Mouse (Mus musculus) CH12.LX (cell line): ENCODE results near the gene Snx8. TPM values are rescaled to one million over a fixed set of nuclear protein-coding genes. Genes with fewer than 3 reads are reported as not detected.

ENCODE experiments used
- DNase-seq: peaks from one replicate; pipeline ENCODE4 v3.0.0-alpha.2; 2013; ENCODE audit errors: extremely low read depth
- H3K27ac ChIP-seq: 2 replicates; pipeline ENCODE4 v1.5.1; 2012; ENCODE audit warnings: low read depth, mild to moderate bottlenecking, control low read depth, moderate library complexity; ENCODE audit not compliant: insufficient read depth
- H3K27me3 ChIP-seq: replicated peaks from 2 replicates; pipeline ENCODE3; 2012; ENCODE audit warnings: inconsistent platforms
- H3K36me3 ChIP-seq, 2 experiments: replicated peaks in 1 of 2; 2 replicates each; pipeline versions ENCODE3 to v1.6.1; 2012; ENCODE audit warnings: inconsistent platforms in 1 of 2, low read length in 1 of 2, mild to moderate bottlenecking in 1 of 2, mixed read lengths in 1 of 2, moderate library complexity in 1 of 2; ENCODE audit not compliant: control insufficient read depth in 1 of 2, insufficient read depth in 1 of 2
- H3K4me1 ChIP-seq, 2 experiments: 2 replicates each; pipeline ENCODE4 v1.6.1; 2012; ENCODE audit warnings: inconsistent platforms in 1 of 2, moderate library complexity in 1 of 2; ENCODE audit not compliant: insufficient read depth in 2 of 2, control insufficient read depth in 1 of 2
- H3K4me2 ChIP-seq: 2 replicates; pipeline ENCODE4 v1.6.1; 2012; ENCODE audit warnings: low read depth, mild to moderate bottlenecking, control low read depth; ENCODE audit not compliant: poor library complexity, insufficient read depth, severe bottlenecking
- H3K4me3 ChIP-seq, 3 experiments: fragments of 150-350 bp in 1 of 3; sonication (generic) in 1 of 3; replicated peaks in 1 of 3; 2 replicates each; pipeline versions ENCODE3 to v1.5.1; 2011 to 2012; ENCODE audit warnings: low read depth in 2 of 3, low read length in 2 of 3, mild to moderate bottlenecking in 2 of 3, moderate library complexity in 2 of 3, control low read depth in 1 of 3, improper control_type of control experiment in 1 of 3, inconsistent platforms in 1 of 3, mixed read lengths in 1 of 3; ENCODE audit not compliant: poor library complexity in 1 of 3
- H3K79me2 ChIP-seq: replicated peaks from 2 replicates; pipeline ENCODE4 v1.6.1; 2012; ENCODE audit warnings: mild to moderate bottlenecking, moderate library complexity; ENCODE audit not compliant: control insufficient read depth, poor library complexity, insufficient read depth, severe bottlenecking; ENCODE audit errors: extremely low read depth
- H3K9ac ChIP-seq: 2 replicates; pipeline ENCODE4 v1.6.1; 2012; ENCODE audit warnings: low read depth, mild to moderate bottlenecking, control low read depth, moderate library complexity; ENCODE audit not compliant: insufficient read depth
- H3K9me3 ChIP-seq: replicated peaks from 2 replicates; pipeline ENCODE3; 2012; ENCODE audit warnings: low read length, inconsistent platforms, mixed read lengths
- BHLHE40 ChIP-seq: IDR thresholded peaks from 2 replicates; pipeline ENCODE4 v1.6.1; 2011; ENCODE audit warnings: mild to moderate bottlenecking, low read depth, low read length, improper control_type of control experiment
- CTCF ChIP-seq, 2 experiments: IDR thresholded peaks in 1 of 2; conservative IDR thresholded peaks in 1 of 2; 2 replicates each; pipeline ENCODE4 v1.5.1; 2011 to 2012; ENCODE audit warnings: low read depth in 2 of 2, low read length in 2 of 2, improper control_type of control experiment in 1 of 2, inconsistent platforms in 1 of 2, mild to moderate bottlenecking in 1 of 2, moderate library complexity in 1 of 2
- E2F4 ChIP-seq: IDR thresholded peaks from 2 replicates; pipeline ENCODE4 v1.6.1; 2011; ENCODE audit warnings: low read depth, low read length, improper control_type of control experiment; ENCODE audit not compliant: insufficient replicate concordance
- ELF1 ChIP-seq: IDR thresholded peaks from 2 replicates; pipeline ENCODE4 v1.6.1; 2014; ENCODE audit warnings: low read depth, mild to moderate bottlenecking, inconsistent platforms, low read length, improper control_type of control experiment
- EP300 ChIP-seq: IDR thresholded peaks from 2 replicates; pipeline ENCODE4 v1.6.1; 2011; ENCODE audit warnings: low read length, improper control_type of control experiment
- ETS1 ChIP-seq: conservative IDR thresholded peaks from 2 replicates; pipeline ENCODE4 v1.6.1; 2012; ENCODE audit warnings: low read depth, mild to moderate bottlenecking, inconsistent platforms, low read length, improper control_type of control experiment, moderate library complexity
- GABPA ChIP-seq: IDR thresholded peaks from 2 replicates; pipeline ENCODE4 v1.6.1; 2012; ENCODE audit warnings: low read depth, low read length, improper control_type of control experiment, inconsistent platforms; ENCODE audit not compliant: insufficient replicate concordance
- IRF4 ChIP-seq: IDR thresholded peaks from 2 replicates; pipeline ENCODE4 v1.6.1; 2014; ENCODE audit warnings: low read depth, mild to moderate bottlenecking, inconsistent platforms, low read length, improper control_type of control experiment
- MAFK ChIP-seq: IDR thresholded peaks from 2 replicates; pipeline ENCODE4 v1.6.1; 2011; ENCODE audit warnings: low read length, improper control_type of control experiment; ENCODE audit not compliant: insufficient replicate concordance
- MAX ChIP-seq: IDR thresholded peaks from 2 replicates; pipeline ENCODE4 v1.6.1; 2011; ENCODE audit warnings: low read length, improper control_type of control experiment
- MAZ ChIP-seq: IDR thresholded peaks from 2 replicates; pipeline ENCODE4 v1.6.1; 2012; ENCODE audit warnings: low read depth, mild to moderate bottlenecking, inconsistent platforms, low read length, improper control_type of control experiment, moderate library complexity
- MEF2A ChIP-seq: IDR thresholded peaks from 2 replicates; pipeline ENCODE4 v1.6.1; 2014; ENCODE audit warnings: low read depth, mild to moderate bottlenecking, inconsistent platforms, low read length, improper control_type of control experiment, borderline replicate concordance
- MYC ChIP-seq: IDR thresholded peaks from 2 replicates; pipeline ENCODE4 v1.6.1; 2011; ENCODE audit warnings: low read depth, mild to moderate bottlenecking, improper control_type of control experiment, low read length
- NELFE ChIP-seq: IDR thresholded peaks from 2 replicates; pipeline ENCODE4 v1.6.1; 2011; ENCODE audit warnings: low read depth, low read length, improper control_type of control experiment
- POLR2AphosphoS2 ChIP-seq: IDR thresholded peaks from 2 replicates; pipeline ENCODE4 v1.6.1; 2011; ENCODE audit warnings: low read depth, low read length, improper control_type of control experiment
- RAD21 ChIP-seq: IDR thresholded peaks from 2 replicates; pipeline ENCODE4 v1.6.1; 2011; ENCODE audit warnings: low read depth, mild to moderate bottlenecking, low read length, improper control_type of control experiment, moderate library complexity
- RCOR1 ChIP-seq: conservative IDR thresholded peaks from 2 replicates; pipeline ENCODE4 v1.6.1; 2012; ENCODE audit warnings: low read depth, mild to moderate bottlenecking, inconsistent platforms, low read length, improper control_type of control experiment
- SMC3 ChIP-seq: IDR thresholded peaks from 2 replicates; pipeline ENCODE4 v1.6.1; 2011; ENCODE audit warnings: low read depth, low read length, improper control_type of control experiment
- TBP ChIP-seq: conservative IDR thresholded peaks from 2 replicates; pipeline ENCODE4 v1.6.1; 2011; ENCODE audit warnings: low read depth, low read length, improper control_type of control experiment
- TCF12 ChIP-seq: IDR thresholded peaks from 2 replicates; pipeline ENCODE4 v1.6.1; 2014; ENCODE audit warnings: low read depth, mild to moderate bottlenecking, inconsistent platforms, low read length, improper control_type of control experiment
- UBTF ChIP-seq: IDR thresholded peaks from 2 replicates; pipeline ENCODE4 v1.6.1; 2012; ENCODE audit warnings: low read depth, mild to moderate bottlenecking, inconsistent platforms, low read length, improper control_type of control experiment, moderate library complexity
- USF2 ChIP-seq: conservative IDR thresholded peaks from 2 replicates; pipeline ENCODE4 v1.6.1; 2011; ENCODE audit warnings: low read depth, low read length, improper control_type of control experiment
- ZC3H11A ChIP-seq: IDR thresholded peaks from 2 replicates; pipeline ENCODE4 v1.6.1; 2012; ENCODE audit warnings: low read depth, mild to moderate bottlenecking, inconsistent platforms, low read length, improper control_type of control experiment
- ZNF384 ChIP-seq: IDR thresholded peaks from 2 replicates; pipeline ENCODE4 v1.6.1; 2012; ENCODE audit warnings: low read depth, low read length, improper control_type of control experiment, inconsistent platforms
- dilution Hi-C: fragments of 300-500 bp; cut with MboI; formaldehyde crosslinking; loops from 2 replicates; pipeline ENCODE4 v1.14.3; 2020; ENCODE audit warnings: low sequenced_read_pairs; ENCODE audit not compliant: extremely low pct_unique_long_range_greater_than_20kb, extremely low pct_ligation_motif_present
- in situ Hi-C: fragments of 300-500 bp; cut with MboI; formaldehyde crosslinking; loops from 3 replicates; pipeline ENCODE4 v1.14.3; 2019; ENCODE audit warnings: low sequenced_read_pairs, low pct_ligation_motif_present, low pct_unique_long_range_greater_than_20kb, mixed read lengths
- polyA plus RNA-seq: library from polyadenylated mRNA; unstranded; fragments of >175 nt; gene quantifications from 2 replicates; pipeline ENCODE4 v1.2.1, GENCODE M21; 2012; ENCODE audit warnings: low read depth; ENCODE audit not compliant: insufficient read length
- total RNA-seq, 2 experiments: library from RNA; depleted of rRNA; stranded (reverse); fragments of 300-350 nt in 1 of 2; fragments of >200 nt in 1 of 2; gene quantifications; 2 replicates each; pipeline ENCODE4 v1.2.3; 2012 to 2014

Gene Snx8
- total and polyA plus RNA-seq, 3 experiments, result 20.8 to 42.4 (median 34.6) TPM

DNA sequence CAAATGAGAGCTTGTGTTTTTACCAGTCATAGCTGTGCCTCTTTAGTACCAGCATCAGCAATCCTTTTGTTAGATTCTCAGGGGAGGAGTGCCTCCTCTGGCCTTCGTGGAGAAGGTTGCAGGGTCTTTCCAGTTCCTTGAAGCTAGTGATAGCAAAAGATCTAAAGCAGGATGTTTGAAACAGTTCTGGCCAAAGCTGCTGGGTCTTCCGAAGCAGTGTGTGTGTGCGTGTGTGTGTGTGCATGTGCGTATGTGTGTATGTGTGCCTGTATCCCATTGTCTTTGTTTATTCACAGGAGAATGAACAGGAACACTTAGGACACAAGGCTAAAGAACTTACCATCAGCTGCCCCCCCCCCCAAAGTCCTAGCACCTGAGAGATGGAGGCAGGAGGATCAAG, 25.6 kb upstream of the Snx8 start:
- H3K4me3 ChIP-seq, result no peak overlapping the region
- no peak for DNase-seq
- H3K9me3 ChIP-seq, result no peaks in the 10 kb centered on the region
- dilution Hi-C loops (no loop called here), in situ Hi-C loops (loop anchor here (10.0 to 25.0 kb wide), 2 partner anchors 227 to 580 kb away; no protein-coding TSS in a partner anchor)
- H3K27ac ChIP-seq, result no peak overlapping the region
- no peak overlapping the region for H3K4me2 ChIP-seq
- H3K27me3 ChIP-seq, result no peaks in the 10 kb centered on the region
- peaks cover 0 to 16% of the 10 kb centered on the region in 2 experiments; a peak in 2 of 4 replicates for H3K4me1 ChIP-seq
- H3K36me3 ChIP-seq, result no peaks in the 10 kb centered on the region
- TF ChIP-seq USF2 (no peak), ZNF384 (no peak), SMC3 (no peak), ELF1 (no peak), IRF4 (no peak), RAD21 (no peak), MYC (no peak), RCOR1 (no peak), MAZ (no peak), E2F4 (no peak), EP300 (no peak), ZC3H11A (no peak), ETS1 (no peak), MAFK (no peak), TCF12 (no peak), NELFE (no peak), UBTF (no peak), BHLHE40 (no peak), GABPA (no peak), MEF2A (no peak)
- peaks cover 6% of the 10 kb centered on the region for H3K79me2 ChIP-seq
- H3K9ac ChIP-seq, result no peak overlapping the region

DNA sequence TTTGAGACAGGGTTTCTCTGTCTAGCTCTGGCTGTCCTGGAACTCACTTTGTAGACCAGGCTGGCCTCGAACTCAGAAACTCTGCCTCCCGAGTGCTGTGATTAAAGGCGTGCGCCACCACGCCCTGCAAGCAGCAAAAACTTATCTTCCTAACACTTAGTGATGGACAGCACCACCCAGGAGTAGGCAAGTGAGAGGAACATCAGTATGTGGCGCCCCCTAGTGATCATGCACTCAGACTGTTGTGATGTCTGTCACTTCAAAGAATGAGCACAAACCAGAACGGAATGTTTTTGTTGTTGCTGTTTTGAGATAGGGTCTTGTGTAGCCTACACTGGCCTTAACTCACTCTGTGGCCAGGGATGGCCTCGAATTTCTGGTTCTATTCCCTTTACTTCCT, 22.3 kb upstream of the Snx8 start:
- DNase-seq, result peak; percentile 81
- Histone ChIP-seq H3K27me3 (no peaks in the 10 kb centered on the region), H3K4me2 (no peak overlapping the region), H3K4me3 (no peak overlapping the region), H3K79me2 (no peaks in the 10 kb centered on the region), H3K9me3 (peaks cover 6% of the 10 kb centered on the region), H3K27ac (no peak overlapping the region), H3K36me3 (no peaks in the 10 kb centered on the region), H3K4me1 (peaks cover 5 to 28% of the 10 kb centered on the region in 2 experiments; a peak in 3 of 4 replicates), H3K9ac (no peak overlapping the region)
- in situ Hi-C loops (loop anchor here (10.0 to 25.0 kb wide), 2 partner anchors 224 to 577 kb away; no protein-coding TSS in a partner anchor), dilution Hi-C loops (no loop called here)
- no peak for TF ChIP-seq MAX
- peak; percentile 75 to 88 for TF ChIP-seq CTCF (conservative IDR thresholded peaks at IDR 0.05 in 1 of 2, IDR thresholded peaks at IDR 0.05 in 1 of 2; ENCODE audit: low read depth in 2 of 2, low read length in 2 of 2)
- no peak for TF ChIP-seq MAFK
- TF ChIP-seq TCF12, result no peak
- no peak for TF ChIP-seq POLR2AphosphoS2
- peak; percentile 58 for TF ChIP-seq SMC3
- no peak for TF ChIP-seq NELFE
- peak; percentile 76 for TF ChIP-seq RAD21
- 0 out of 2 replicates have a peak, but pooled peaks have one; percentile 39 for TF ChIP-seq TBP
- 0 out of 2 replicates have a peak, but pooled peaks have one; percentile 8 for TF ChIP-seq BHLHE40
- TF ChIP-seq IRF4, result no peak
